Mouse (Mus musculus): ENCODE measurements around the gene Gria1. TPM values are rescaled to one million over a fixed set of nuclear protein-coding genes. Genes with fewer than 3 reads are reported as not detected.

Gria1 gene
- 0.63 and 0.91 TPM in 2 replicates for polyA plus RNA-seq (2015; fragmentation: Nextera tagmentation; extraction: Ambion mirVana)

DNA sequence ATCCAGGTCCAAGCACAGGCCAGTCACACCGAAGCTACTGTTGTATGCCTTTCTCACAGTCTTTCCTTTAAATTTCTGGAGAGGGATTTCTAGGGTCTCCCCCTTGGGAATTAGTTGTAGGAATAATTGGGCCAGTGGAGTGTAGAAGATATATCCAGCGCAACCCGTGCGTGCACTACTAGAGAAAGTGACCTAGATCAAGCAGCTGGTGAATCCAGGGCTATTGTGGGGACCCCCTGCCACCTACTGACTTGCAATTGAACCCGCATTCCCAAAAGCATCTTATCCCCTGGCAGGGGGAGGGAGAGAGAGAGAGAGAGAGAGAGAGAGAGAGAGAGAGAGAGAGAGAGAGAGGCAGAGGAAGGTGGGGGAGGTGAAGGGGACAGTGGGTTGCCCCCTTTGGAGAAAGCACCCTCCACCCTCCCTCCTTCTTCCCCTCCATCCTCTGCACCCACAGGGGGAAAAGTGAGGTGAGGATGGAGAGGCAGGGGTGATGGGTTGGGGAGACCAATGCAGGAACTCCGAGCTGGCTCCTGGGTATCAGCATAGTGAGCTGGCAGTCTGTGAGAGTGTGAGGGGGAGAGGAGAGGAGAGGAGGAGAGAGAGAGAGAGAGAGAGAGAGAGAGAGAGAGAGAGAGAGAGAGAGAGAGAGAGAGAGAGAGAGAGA lies at the start of gene Gria1:
TSS of gene Gria1 (plus strand) at position 364 of the 667 bp plus-strand sequence.
- Histone ChIP-seq H3K9ac (ENCODE audit: low read length) (no peak within 1 kb of the TSS), H3K27me3 (ENCODE audit: control insufficient read depth, insufficient read depth, low read length) (no peaks in the 10 kb centered on the region), H3K36me3 (ENCODE audit: control insufficient read depth, insufficient read depth, low read length) (no peaks in the 10 kb centered on the region), H3K4me2 (replicated peaks; ENCODE audit: low read depth) (peak within 1 kb of the TSS; percentile 35), H3K9me3 (ENCODE audit: control insufficient read depth, low read length) (no peaks in the 10 kb centered on the region), H3K27ac (replicated peaks) (no peak within 1 kb of the TSS), H3K4me1 (replicated peaks; ENCODE audit: control insufficient read depth, insufficient read depth) (no peaks in the 10 kb centered on the region), H3K4me3 (ENCODE audit: low read depth, low read length) (peak within 1 kb of the TSS; percentile 19; the same call in 1 of the 2 replicates)
- ATAC-seq (ENCODE audit: low FRiP score, low TSS enrichment) (no peak), DNase-seq (ENCODE audit: low spot score) (no peak)
- 51% methylated on average over 6 of the region's 6 CpGs for WGBS
- no peak for TF ChIP-seq EP300 (optimal IDR thresholded peaks at IDR 0.05)
- TF ChIP-seq CTCF (IDR thresholded peaks at IDR 0.05; ENCODE audit: low read depth) = no peak

DNA sequence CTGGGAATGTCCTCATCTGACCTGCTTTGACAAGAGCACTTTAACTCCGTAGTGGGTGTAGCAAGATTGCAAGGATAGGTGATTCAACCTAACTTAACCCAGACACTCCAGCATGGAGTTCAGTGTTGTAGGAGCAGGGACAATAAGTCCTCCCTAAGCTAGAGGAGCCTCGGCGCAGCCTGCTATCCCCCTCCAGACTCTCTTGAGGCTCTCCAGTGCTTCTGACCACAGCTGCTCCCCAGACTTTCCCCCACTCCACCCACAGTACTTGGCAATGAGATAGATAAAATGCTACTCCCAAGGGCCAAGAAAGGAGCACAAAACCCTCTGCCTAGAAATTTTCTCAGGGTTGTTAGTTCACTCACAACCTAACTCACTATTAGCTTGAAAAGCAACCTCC lies 49.4 kb upstream of the Gria1 start:
- Histone ChIP-seq H3K4me3 (ENCODE audit: low read depth, low read length) (no peak overlapping the region), H3K4me1 (replicated peaks; ENCODE audit: control insufficient read depth, insufficient read depth) (no peaks in the 10 kb centered on the region), H3K27me3 (ENCODE audit: control insufficient read depth, insufficient read depth, low read length) (no peaks in the 10 kb centered on the region), H3K4me2 (replicated peaks; ENCODE audit: low read depth) (no peak overlapping the region), H3K9ac (ENCODE audit: low read length) (no peak overlapping the region), H3K27ac (replicated peaks) (no peak overlapping the region), H3K9me3 (ENCODE audit: control insufficient read depth, low read length) (no peaks in the 10 kb centered on the region), H3K36me3 (ENCODE audit: control insufficient read depth, insufficient read depth, low read length) (no peaks in the 10 kb centered on the region)
- TF ChIP-seq EP300 (optimal IDR thresholded peaks at IDR 0.05) = no peak
- no peak for TF ChIP-seq CTCF (IDR thresholded peaks at IDR 0.05; ENCODE audit: low read depth)
- ATAC-seq (ENCODE audit: low FRiP score, low TSS enrichment) = no peak
- DNase-seq (ENCODE audit: low spot score) = no peak
- 91% methylated on average over 3 of the region's 3 CpGs for WGBS

DNA sequence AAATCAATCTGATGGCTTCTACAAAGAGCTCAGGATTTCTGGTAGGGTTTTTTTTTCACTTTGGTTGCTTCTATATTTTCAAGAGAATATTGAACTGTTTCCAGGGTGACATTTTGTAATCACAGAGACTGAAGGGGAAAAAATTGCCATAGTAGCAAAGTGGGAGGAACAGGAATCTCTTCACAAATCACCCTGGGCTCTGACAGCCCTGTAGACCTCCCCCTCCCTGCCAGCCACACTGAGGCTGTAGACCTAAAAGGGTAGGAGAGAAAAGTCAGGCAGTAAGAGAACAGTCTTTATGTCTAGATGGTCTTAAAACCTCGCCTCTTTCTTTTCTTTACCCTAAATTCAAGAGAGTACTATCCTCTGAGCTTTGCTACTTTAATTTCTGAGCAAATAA lies 38.4 kb upstream of the Gria1 start:
- ATAC-seq (ENCODE audit: low FRiP score, low TSS enrichment) (no peak), DNase-seq (ENCODE audit: low spot score) (no peak)
- no peaks in the 10 kb centered on the region for H3K9me3 ChIP-seq (ENCODE audit: control insufficient read depth, low read length)
- H3K27me3 ChIP-seq (ENCODE audit: control insufficient read depth, insufficient read depth, low read length) = no peaks in the 10 kb centered on the region
- H3K9ac ChIP-seq (ENCODE audit: low read length) = no peak overlapping the region
- no peaks in the 10 kb centered on the region for H3K36me3 ChIP-seq (ENCODE audit: control insufficient read depth, insufficient read depth, low read length)
- no peak overlapping the region for H3K4me3 ChIP-seq (ENCODE audit: low read depth, low read length)
- no peaks in the 10 kb centered on the region for H3K4me1 ChIP-seq (replicated peaks; ENCODE audit: control insufficient read depth, insufficient read depth)
- 68% methylated on average over 1 of the region's 1 CpGs for WGBS
- H3K4me2 ChIP-seq (replicated peaks; ENCODE audit: low read depth) = no peak overlapping the region
- TF ChIP-seq CTCF (IDR thresholded peaks at IDR 0.05; ENCODE audit: low read depth) = no peak
- TF ChIP-seq EP300 (optimal IDR thresholded peaks at IDR 0.05) = no peak
- H3K27ac ChIP-seq (replicated peaks) = no peak overlapping the region

DNA sequence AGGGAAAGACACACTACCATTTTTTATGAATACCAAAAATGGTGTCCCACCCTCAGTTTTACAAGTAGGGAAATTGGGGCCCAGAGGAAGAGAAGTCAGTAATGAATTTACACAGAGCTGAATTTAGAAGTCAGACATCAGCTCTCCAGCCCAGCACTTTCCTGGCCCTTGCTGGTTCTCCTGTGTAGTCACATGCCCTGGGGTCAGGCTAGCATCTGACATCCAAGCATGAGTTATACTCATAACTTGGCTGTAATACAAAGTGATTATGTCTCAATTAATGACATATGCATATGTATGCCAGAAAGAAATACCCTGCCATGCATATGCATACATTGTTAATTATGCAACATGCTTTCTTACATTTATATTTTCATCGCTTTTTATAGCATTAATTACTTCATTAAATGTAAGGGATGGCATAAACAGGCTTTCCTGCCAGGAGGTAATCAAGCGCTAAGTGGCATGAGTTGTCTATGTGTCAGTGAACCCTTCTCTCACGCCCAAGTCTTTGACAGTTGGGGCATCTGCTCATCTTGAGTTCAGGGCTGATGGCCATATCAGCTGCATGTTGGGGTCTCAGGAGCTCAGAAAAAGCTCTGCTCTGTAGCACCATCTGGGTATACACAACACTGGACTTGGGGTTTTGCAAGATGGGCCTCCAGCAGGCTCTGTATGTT lies 26.7 kb upstream of the Gria1 start:
- no peak overlapping the region for H3K4me2 ChIP-seq (replicated peaks; ENCODE audit: low read depth)
- H3K27me3 ChIP-seq (ENCODE audit: control insufficient read depth, insufficient read depth, low read length) = no peaks in the 10 kb centered on the region
- H3K36me3 ChIP-seq (ENCODE audit: control insufficient read depth, insufficient read depth, low read length) = no peaks in the 10 kb centered on the region
- DNase-seq (ENCODE audit: low spot score) (no peak), ATAC-seq (ENCODE audit: low FRiP score, low TSS enrichment) (no peak)
- no peak for TF ChIP-seq EP300 (optimal IDR thresholded peaks at IDR 0.05)
- TF ChIP-seq CTCF (IDR thresholded peaks at IDR 0.05; ENCODE audit: low read depth) = no peak
- no peaks in the 10 kb centered on the region for H3K9me3 ChIP-seq (ENCODE audit: control insufficient read depth, low read length)
- H3K9ac ChIP-seq (ENCODE audit: low read length) = no peak overlapping the region
- no peaks in the 10 kb centered on the region for H3K4me1 ChIP-seq (replicated peaks; ENCODE audit: control insufficient read depth, insufficient read depth)
- WGBS = 92% methylated on average over 3 of the region's 3 CpGs
- no peak overlapping the region for H3K4me3 ChIP-seq (ENCODE audit: low read depth, low read length)
- H3K27ac ChIP-seq (replicated peaks) = no peak overlapping the region

DNA sequence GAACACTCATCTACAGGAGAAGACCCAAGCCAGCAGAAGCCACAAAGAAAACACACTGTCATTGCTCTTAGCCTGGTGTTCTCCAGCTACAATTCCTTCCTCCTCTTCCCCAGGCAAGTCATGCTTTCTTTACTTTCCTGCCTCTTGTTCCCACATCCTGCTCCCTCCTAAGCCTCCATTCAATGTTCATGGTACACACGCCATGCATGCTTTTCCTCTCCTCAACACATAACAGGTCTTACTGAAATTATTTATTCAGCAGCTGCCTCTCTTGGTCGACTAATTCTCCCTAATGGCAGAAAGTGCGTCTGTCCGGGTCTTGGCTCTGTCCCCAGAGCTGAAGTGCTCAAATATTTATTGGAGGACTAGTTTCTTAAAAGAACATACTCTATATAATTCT lies 25.7 kb upstream of the Gria1 start:
- 31% methylated on average over 4 of the region's 4 CpGs for WGBS

DNA sequence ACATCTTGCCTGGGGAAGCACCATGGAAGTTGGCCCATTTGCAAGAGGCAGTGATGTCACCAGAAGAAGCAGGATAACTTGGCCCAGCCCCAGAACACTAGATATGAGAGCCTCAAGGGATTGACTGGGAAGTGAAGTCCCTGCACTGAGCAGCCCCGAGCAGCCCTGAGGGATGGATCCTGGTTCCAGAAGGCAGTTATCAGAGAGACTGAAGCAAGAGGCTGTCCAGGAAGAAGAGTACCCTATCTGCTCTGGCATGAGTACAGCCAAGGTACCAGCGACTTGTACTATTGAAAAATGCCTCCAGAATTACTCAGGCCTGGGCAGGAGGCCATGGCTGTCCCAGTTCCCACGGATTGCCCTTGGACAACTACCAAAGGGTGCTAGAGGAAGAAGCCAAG lies 11.6 kb upstream of the Gria1 start:
- H3K9me3 ChIP-seq (ENCODE audit: control insufficient read depth, low read length) = no peaks in the 10 kb centered on the region
- H3K9ac ChIP-seq (ENCODE audit: low read length) = no peak overlapping the region
- 45% methylated on average over 3 of the region's 3 CpGs for WGBS
- H3K27ac ChIP-seq (replicated peaks) = no peak overlapping the region
- H3K36me3 ChIP-seq (ENCODE audit: control insufficient read depth, insufficient read depth, low read length) = no peaks in the 10 kb centered on the region
- no peaks in the 10 kb centered on the region for H3K4me1 ChIP-seq (replicated peaks; ENCODE audit: control insufficient read depth, insufficient read depth)
- DNase-seq (ENCODE audit: low spot score) (no peak), ATAC-seq (ENCODE audit: low FRiP score, low TSS enrichment) (no peak)
- no peaks in the 10 kb centered on the region for H3K27me3 ChIP-seq (ENCODE audit: control insufficient read depth, insufficient read depth, low read length)
- H3K4me3 ChIP-seq (ENCODE audit: low read depth, low read length) = no peak overlapping the region
- TF ChIP-seq EP300 (optimal IDR thresholded peaks at IDR 0.05) (no peak), CTCF (IDR thresholded peaks at IDR 0.05; ENCODE audit: low read depth) (no peak)
- H3K4me2 ChIP-seq (replicated peaks; ENCODE audit: low read depth) = no peak overlapping the region

More for the DNA sequence above, 25.7 kb upstream of the Gria1 start:
- Histone ChIP-seq H3K4me1 (replicated peaks; ENCODE audit: control insufficient read depth, insufficient read depth) (no peaks in the 10 kb centered on the region), H3K9ac (ENCODE audit: low read length) (no peak overlapping the region), H3K27me3 (ENCODE audit: control insufficient read depth, insufficient read depth, low read length) (no peaks in the 10 kb centered on the region), H3K4me2 (replicated peaks; ENCODE audit: low read depth) (no peak overlapping the region), H3K27ac (replicated peaks) (no peak overlapping the region), H3K4me3 (ENCODE audit: low read depth, low read length) (no peak overlapping the region), H3K36me3 (ENCODE audit: control insufficient read depth, insufficient read depth, low read length) (no peaks in the 10 kb centered on the region), H3K9me3 (ENCODE audit: control insufficient read depth, low read length) (no peaks in the 10 kb centered on the region)
- no peak for ATAC-seq (ENCODE audit: low FRiP score, low TSS enrichment)
- TF ChIP-seq EP300 (optimal IDR thresholded peaks at IDR 0.05) (no peak), CTCF (IDR thresholded peaks at IDR 0.05; ENCODE audit: low read depth) (no peak)
- no peak for DNase-seq (ENCODE audit: low spot score)

Measured in stomach, postnatal 0 days (tissue).